Mouse (Mus musculus): ENCODE results near the gene Tmprss3.

Tmprss3 gene

DNA sequence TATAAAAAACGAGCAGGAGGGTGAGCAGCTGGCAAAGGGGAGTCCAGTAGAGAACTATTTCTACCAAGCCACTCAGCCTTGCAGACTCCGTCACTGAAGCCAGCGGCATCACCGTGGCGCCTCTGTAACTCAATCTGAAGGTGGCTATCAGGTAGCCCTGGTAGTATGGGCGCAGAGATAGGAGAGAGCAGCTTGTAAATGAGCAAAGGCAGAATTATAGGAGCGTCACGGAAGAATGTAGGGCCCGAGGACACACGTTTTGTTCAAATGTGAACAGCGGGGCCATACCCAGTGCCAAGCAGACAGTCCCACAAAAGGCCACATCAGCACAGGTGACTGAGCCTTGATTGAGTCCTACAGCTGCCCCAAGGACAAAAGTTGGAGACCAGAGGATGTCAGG is at the start of gene Tmprss3:
TSS of gene Tmprss3 (minus strand) at position 101 of the 400 bp plus-strand sequence.
- no peak for TF ChIP-seq GATA4 (IDR thresholded peaks at IDR 0.05; ENCODE audit: insufficient replicate concordance, low read length)

DNA sequence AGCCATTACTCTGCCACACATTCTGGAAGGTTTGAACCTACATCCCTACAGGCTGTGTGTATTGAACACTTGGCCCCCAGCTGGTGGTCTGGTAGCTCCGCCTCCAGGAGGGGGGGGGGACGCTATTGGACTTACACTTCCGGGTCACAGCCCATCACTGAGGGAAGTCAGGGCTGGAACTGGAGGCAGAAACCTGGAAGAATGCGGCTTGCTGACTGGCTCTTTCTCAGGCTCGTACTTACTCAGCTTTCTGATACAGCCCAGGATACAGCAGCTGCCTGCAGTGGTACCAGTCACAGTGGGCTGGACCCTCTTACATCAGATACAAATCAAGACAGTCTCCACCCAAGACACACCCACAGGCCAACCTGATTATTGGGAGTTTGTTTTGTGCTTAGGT is 48.4 kb upstream of the Tmprss3 start:
- TF ChIP-seq GATA4 (IDR thresholded peaks at IDR 0.05; ENCODE audit: insufficient replicate concordance, low read length), result no peak

DNA sequence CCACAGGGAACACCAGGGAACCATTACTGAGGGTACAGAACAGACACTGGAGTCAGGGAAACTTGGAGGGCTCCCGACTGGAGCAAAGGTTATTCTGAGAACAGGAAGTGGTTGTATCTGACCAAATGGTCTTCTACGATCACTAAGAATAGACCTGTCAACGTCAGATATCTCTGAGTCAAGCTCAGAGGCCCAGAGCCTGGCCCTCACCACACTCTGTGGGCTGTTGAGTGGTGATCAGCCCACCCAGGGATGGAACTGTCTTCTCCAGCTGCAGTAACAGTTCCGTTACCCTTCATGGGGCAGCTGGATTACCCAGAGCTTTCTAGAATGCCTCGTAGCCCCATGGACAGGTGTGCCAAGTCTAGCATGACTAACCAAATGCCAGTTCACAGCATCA is 46.5 kb upstream of the Tmprss3 start:
- no peak for TF ChIP-seq GATA4 (IDR thresholded peaks at IDR 0.05; ENCODE audit: insufficient replicate concordance, low read length)

DNA sequence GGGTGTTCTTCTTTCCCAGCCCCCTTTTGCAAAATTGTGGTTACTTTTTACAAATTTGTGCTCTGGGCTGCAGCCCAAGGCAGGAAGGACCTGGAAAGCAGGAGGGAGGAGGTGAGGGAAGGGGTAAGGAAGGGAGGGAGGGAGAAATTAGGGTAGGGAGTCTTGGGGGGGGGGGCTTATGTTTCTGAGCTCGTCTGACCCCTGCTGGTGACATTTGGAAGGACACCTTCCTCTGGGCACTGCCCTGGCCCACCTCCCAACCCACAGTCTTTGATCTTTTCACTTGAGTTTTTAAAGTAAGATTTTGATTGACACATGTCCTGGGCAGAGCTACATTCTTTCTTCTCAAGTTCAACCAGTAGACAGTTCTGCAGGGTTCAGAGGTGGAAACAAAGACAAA is 44.0 kb upstream of the Tmprss3 start:
- no peak for TF ChIP-seq GATA4 (IDR thresholded peaks at IDR 0.05; ENCODE audit: insufficient replicate concordance, low read length)

DNA sequence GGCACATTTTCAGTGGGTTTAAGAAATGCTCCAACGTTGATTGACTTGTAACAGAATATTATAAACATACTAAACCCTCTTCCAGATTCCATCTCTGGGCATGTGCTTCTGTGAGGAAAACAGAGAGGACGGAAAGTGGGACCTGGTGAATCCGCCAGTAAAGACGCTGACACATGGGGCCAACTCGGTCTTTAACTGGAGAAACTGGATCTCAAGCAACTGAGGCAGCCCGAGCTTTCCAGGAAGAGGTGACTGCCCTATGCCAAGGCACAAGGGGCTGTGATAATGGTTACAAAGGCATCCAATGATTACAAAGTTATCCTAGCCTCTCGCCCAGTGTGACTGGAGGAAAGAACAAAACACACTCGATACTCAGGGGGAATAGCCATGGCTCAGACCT is 42.4 kb upstream of the Tmprss3 start:
- TF ChIP-seq GATA4 (IDR thresholded peaks at IDR 0.05; ENCODE audit: insufficient replicate concordance, low read length), result no peak

DNA sequence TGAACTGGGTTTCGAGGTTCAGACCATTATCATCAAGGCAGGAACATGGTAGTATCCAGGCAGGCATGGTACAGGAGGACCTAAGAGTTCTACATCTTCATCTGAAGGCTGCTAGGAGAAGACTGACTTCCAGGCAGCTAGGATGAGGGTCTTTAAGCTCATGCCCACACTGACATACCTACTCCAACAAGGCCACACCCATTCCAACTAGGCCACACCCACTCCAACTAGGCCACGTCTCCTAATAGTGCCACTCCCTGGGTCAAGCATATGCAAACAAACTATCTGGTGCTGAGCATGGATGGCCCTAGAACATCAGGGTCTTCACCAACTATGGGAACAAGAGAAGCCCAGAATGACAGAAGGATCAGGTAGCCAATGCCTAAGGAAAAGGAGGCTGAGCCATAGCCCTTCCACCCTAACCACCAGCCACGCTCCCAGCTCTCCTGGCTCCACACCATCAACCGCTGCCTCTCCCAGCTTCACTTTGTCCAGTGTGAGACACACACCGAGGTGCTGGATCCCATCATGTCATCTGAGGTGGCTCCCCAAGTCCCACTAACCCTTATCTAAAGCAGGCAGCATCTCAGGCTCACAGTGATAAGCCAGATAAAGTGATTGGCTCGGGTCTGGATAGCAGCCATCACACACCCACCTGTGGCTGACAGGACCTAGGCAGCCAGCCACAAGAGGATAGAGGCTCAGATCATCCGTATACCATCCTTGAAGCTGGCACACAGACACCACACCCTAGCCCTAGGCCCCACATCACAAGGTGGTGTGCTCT is 39.6 kb upstream of the Tmprss3 start:
- no peak for TF ChIP-seq GATA4 (IDR thresholded peaks at IDR 0.05; ENCODE audit: insufficient replicate concordance, low read length)

DNA sequence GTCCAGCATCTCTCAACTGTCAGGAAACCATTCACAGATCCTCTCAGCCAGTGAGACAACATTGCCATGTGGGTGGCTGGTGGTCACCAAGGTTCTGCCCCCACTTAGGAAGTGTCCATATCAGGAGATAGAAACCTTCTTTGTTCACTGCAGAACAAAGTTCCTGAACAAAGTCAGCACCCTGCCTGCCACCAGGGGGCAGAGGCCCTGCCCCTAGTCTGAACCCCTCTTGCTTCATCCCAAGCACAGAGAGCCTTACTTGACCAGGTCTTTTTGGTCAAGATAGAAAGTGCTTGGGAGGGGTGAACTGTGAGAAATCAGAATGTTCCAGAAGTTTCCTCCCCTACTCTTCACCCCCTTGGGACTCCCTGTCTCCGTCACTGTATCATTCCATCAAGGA is 37.1 kb upstream of the Tmprss3 start:
- TF ChIP-seq GATA4 (IDR thresholded peaks at IDR 0.05; ENCODE audit: insufficient replicate concordance, low read length), result no peak

DNA sequence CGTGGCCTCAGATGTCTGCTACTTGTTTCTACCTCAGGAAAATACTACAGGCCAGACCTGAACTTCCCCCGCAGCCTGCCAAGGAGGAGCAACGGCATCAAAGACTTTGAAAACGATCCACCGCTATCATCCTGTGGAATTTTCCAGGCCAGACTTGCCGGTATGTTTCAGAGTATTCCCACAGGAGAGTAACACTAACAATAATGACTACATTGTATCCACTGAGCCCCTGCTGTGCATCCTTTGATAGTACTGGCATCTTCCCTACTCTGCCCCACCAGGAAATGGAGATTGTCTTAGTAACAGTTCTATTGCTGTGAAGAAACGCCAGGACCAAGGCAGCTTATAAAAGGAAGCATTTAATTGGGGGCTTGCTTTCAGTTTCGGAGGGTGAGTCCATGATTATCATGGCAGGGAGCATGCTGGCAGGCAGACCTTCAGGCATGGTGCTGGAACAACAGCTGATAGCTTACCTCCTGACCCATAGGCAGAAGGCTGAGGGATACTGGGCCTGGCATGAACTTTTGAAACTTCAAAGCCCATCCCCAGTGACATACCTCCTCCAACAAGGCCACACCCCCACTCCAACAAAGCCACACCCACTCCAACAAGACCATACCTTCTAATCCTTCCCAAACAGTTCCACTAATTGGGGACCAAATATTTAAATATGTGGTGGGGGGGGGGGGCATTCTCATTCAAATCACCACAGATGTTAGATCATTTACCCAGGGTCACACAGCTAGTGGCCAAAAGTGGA is 33.7 kb upstream of the Tmprss3 start:
- TF ChIP-seq GATA4 (IDR thresholded peaks at IDR 0.05; ENCODE audit: insufficient replicate concordance, low read length), result no peak

DNA sequence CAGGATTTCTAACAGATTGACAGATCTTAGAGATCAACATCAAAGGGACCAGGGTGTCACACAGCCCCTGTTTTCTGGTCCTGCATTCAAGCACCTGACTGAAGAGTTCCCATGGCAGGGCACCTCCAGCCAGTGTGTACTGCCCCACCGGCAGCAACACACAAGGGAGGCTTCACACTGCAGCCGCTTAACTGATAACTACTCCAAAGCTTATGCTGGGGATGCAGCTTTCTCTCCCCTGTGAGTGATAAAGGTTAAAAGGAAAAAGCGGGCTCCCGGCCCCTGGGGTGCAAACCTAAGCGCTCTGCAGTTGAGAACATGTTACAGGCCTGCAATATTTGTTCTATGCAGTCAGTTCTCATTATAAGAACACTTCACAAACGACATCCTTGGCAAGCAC is 33.0 kb upstream of the Tmprss3 start:
- no peak for TF ChIP-seq GATA4 (IDR thresholded peaks at IDR 0.05; ENCODE audit: insufficient replicate concordance, low read length)

DNA sequence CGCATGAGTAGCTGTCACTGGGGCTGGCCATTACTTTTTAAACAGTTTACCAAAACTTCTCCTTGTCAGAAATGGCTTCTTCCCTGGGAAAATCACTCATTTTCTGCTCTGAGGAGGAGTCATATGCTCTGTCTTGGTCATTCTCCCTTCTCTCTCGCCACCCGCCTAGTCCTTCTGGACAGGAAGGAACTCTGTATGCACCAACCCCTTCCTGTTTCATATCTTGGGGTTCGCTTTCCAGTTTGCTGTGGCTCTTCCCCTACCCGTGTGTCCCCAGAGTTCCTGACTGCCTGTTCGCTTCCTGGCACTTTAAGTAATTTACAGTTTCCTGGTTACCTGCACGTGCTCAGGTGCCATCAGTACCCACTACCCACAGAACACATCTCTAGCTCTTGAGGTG is 28.2 kb upstream of the Tmprss3 start:
- no peak for TF ChIP-seq GATA4 (IDR thresholded peaks at IDR 0.05; ENCODE audit: insufficient replicate concordance, low read length)

DNA sequence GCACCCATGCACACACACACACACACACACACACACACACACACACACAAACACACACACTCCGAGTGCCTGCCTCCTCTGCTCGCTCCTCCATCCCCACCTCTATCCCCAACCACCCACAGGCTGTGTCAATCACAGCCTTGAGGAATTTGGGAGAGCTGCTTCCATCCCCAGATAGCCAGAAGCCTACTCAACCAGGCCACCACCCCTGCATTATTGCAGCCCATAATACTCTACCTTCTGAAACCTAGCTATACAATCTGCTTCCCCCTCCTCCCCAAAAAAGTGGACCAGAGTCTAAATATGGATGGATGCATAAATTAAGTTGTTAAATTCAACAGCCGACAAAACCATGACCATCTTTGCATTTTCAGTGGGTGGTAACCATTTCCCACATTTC is 27.6 kb upstream of the Tmprss3 start:
- TF ChIP-seq GATA4 (IDR thresholded peaks at IDR 0.05; ENCODE audit: insufficient replicate concordance, low read length), result no peak

DNA sequence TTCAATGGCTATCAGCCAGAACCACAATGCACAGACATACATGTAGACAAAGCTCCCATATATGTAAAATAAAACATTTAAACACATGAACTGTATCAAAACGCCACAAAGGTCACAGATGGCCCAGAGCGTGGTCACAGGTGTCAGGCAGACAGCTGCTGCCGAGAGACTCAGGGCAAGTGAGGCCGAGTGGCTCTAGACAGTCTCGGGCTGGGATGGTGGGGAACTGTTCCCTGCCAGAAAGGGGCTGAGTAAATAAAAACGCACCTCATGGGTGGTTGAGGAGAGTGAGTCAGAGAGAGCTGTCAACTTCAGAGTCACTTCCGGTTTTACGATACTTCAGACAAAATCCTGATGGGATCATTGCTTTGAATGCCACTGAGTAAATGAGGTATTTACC is 25.8 kb upstream of the Tmprss3 start:
- no peak for TF ChIP-seq GATA4 (IDR thresholded peaks at IDR 0.05; ENCODE audit: insufficient replicate concordance, low read length)

DNA sequence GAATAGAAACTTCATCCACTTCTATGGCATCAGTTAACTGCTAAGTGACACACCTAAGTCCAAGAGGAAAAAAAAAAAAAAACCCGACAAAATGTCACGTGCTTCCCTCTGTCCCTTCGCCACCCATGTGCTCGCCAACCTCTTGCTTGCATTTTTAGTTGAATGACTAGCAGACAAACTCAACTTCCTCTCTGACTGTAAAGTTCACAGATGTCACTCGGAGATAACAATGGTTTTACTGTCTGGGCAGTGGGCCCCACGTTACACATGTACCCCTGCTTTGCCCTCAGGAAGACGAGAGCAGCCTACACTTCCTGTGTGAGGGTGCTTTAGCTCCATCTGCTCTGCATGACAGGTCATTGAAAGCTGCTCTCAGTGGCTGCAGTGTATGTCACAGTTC is 25.1 kb upstream of the Tmprss3 start:
- no peak for TF ChIP-seq GATA4 (IDR thresholded peaks at IDR 0.05; ENCODE audit: insufficient replicate concordance, low read length)

DNA sequence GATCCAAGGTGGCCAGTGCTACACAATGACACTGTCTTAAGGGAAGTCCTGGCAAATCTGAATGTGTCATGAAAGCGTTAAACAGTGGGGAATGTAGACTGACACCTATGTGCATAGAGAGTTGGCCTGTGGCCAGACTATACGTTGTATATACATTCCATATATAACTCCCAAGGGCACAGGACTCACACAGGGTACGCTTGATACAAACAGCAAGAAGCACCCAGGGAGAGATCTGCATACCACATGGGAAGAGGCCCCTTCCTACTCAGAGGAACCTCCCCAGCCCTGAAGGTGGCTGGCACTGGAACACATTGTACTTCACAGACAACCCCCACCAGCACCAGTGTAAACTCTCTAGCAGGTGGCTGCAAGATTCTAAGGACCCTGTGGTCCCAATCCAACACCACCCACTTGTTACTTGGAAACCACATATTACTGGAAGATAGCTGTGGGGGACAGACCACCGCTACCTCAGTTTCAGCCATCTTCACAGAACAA is 24.1 kb upstream of the Tmprss3 start:
- no peak for TF ChIP-seq GATA4 (IDR thresholded peaks at IDR 0.05; ENCODE audit: insufficient replicate concordance, low read length)

DNA sequence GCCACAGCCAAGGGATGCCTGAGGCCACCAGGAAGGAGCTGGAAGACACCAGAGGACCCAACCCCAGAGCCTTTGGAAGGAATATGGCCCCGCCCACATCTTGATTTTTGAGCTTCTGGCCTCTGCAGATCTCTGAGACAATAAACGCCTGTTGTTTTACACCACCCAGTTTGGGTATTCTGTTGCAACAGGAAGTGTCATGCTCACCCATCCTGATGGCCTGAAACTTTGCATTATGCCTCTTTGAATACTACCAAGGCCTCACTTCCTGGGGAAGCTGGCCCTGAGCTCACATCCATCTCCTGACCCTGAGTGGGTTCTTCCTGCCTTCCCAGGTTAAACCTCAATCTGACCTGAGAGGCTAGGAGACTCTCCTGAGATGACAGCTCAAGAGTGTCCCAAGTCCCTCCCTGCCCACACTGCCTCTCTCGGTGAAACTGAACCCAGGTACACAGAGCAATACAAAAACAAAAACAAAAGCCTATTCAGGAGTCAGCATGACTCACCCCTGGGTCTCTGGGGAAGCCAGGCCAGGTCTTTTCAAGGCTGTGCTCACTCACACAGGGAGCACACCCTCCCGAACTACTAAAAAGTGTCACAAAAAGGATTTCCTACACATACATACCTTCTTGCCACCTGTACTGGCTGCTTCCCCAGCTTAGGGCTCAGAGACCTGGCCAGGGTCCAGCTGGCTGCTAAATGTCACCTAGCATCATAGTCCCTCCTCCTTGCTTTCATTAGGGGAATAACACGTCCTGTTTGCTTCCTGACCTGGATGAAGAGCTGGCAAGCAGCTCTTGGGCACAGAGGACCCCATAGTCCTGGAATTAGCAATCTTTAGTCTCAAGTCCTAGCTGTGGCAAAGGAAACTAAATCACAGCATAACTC is 17.5 kb upstream of the Tmprss3 start:
- TF ChIP-seq GATA4 (IDR thresholded peaks at IDR 0.05; ENCODE audit: insufficient replicate concordance, low read length), result no peak

Data from liver, adult (tissue).